Mouse (Mus musculus) natural killer cell, adult 2 months (primary cell): ENCODE data around the gene 2010111I01Rik.

ENCODE experiments used
- DNase-seq, 2 experiments: peaks; one replicate each; pipeline ENCODE4 v3.0.0; 2022; ENCODE audit warnings: low spot score in 2 of 2

2010111I01Rik gene

DNA sequence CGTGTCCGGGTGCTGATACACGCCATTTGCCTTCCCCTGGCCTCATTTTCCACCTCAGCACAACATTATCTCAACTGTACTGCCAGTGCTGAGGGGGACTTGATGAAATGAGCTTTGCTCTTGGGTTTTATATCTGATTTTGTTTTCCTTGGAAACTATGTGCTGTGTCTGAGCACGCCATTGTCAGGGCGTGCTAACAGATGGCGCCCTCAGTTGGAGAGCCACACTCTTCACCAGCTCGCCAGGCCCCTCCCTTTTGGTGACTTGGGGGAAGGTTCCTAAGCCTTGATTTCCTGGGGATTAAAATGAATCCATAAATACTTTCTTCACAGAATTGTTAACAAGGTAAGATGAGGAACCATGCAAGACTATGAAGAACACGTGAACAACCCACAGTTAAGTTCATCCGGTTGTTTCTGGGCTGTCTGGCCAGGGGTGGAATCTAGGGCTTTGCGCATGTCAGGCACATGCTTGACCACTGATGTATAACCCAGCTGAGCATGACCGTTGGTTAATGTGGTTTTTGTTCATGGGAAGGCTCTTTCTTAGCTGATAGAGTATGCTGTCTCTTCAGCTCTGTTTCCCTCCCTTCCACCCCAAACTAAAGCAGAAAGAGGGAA is 321.9 kb downstream of the 2010111I01Rik start:
- no peak for DNase-seq

DNA sequence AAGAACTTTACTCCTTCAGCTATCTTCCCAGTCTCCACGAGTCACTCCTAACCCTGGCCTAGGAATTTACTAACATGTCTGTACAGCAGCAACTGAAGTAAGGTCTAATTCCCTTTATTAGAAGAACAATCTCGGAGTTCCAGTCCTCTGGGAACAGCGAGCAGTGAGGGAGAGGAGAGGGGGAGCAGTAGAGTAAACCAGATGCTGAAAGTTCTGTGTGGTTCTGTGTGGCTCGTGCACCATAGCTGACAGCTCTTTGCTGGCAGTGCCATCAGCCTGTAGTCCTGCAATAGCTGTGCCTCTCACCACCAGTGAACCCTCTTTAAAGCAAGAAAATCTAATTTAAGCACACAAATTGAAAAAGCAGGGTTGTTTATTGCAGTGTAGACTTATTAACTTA is 324.5 kb downstream of the 2010111I01Rik start:
- DNase-seq = no peak

DNA sequence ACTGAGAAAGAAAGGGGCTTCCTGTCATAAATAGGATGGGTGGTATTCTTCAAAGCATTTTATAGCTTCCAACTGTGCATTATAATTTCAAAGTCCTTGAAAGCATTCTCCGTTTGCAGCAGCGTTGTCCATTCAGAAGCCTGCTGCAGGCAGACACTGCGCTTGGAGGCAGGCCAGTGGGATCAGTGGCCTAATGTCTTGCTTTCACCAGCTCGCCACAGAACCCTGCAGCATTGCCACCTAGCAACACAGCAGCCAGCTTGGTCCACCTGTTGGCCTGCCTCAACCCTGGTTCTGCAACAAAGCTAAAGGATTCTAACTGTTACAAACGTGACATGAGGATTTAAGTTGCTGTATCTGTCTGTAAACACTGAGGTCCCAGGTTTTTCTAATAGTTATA is 325.0 kb downstream of the 2010111I01Rik start:
- no peak for DNase-seq

DNA sequence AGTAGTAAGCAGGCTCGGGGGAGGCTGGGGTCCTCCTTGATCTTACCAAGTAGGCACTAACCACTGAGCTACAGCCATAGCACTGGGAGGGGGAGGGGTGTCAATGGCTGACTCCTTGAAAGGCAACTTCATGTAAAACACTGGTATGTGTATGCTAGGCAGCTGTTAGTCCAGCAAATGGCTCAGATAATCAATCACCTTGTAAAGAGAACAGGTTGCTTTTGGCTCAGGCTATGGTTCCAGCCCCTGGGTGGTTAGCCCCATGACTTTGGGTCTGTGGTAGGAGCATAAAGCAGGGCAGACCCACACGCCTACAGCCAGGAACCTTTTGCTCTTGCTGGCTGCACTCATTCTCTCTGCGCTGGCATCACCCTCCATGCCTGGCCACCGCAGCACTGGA is 325.4 kb downstream of the 2010111I01Rik start:
- no peak for DNase-seq

DNA sequence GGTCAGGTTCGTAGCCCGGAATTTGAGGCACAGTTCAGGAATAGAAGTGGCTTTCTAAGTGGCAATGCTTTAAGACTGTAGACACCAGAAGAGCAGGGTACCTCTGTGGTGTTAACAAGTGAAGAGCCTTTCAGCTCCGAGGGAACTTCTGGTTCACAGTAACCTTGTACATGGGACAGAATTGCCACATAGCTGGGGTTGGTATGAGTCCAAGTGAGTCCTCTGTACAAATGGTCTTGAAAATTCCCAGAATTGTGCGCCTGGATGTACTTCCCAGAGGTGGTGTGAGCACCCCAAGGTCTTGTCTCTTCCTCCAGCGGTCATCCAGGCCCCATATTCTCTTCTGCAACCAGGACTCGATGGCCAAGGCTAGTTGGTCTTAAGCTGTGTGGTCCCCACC is 326.3 kb downstream of the 2010111I01Rik start:
- no peak for DNase-seq

DNA sequence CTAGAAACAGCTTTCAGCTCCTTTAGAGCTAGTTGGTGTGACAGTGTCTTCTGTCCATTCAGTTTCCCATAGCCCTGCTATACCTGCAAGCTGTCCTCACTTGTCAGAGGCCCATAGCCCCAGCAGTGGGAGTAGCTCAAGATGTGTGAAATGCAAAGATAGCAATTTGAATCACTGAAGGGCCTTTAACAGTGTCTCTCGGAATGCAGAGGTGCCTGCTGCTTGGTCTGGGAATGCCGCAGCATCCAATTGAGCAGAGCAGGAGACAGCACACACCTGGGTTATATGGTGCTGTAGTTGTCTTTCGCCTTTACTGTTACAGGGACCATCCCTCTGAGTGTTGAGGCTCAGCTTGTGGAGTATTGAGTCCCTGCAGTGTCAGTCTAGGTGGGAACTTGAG is 329.0 kb downstream of the 2010111I01Rik start:
- DNase-seq = no peak

DNA sequence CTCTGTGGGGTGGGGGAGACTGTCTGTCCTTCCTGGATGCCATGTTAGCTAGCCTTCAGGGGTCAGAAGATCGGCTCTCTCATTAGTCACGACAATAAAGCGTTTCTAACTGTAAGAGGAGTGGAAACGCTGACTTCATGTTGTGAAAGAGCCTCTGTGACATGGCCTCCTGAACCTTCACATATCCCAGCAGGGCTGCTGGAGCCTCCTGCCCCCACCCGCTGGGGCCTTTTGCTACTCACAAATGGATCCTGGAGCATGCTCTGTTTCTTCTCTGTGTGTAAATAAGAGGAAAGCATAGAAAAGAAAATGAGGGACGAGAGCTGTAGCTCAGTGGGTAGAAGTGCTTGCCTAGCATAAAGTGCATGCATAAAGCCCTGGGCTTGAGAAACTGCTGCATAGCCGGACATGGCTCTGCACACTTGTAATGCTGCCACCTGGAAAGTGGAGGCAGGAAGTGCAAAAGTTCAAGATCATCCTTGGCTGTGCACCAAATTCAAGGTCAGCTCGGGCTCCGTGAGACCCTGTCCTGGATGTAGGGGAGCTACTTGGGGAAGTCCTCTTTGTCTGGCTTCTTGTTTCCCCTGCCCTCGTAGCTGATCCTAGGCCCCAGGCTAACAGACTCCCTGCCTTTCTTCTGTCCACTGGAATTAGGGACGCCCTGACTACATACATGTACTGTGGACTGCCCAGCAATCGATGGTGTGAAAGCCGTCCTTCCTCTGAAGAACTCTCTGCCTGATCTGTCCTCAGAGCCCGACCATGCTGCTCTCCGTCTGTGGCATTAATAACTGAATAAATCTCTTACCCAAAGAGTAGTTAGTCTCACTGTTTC is 329.9 kb downstream of the 2010111I01Rik start:
- DNase-seq = no peak

DNA sequence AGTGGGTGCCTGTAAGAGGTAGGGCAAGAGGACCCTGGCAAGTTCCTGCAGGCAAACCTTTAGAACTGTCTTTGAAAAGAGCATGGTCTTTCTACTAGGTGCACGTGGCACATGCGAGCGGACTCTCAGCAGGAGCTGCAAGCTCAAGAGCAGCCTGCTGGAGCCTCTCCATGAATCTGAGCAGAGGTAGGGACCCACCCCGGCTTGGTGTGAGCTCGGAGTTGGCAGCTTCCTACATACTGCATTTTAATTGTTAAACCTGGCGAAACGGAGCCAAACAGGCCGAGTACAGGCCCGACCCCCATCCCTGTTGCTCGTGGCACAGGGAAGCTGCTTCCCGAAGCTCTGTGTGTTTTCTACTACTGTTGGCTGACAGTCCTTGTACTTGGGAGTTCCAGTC is 331.6 kb downstream of the 2010111I01Rik start:
- DNase-seq = no peak

DNA sequence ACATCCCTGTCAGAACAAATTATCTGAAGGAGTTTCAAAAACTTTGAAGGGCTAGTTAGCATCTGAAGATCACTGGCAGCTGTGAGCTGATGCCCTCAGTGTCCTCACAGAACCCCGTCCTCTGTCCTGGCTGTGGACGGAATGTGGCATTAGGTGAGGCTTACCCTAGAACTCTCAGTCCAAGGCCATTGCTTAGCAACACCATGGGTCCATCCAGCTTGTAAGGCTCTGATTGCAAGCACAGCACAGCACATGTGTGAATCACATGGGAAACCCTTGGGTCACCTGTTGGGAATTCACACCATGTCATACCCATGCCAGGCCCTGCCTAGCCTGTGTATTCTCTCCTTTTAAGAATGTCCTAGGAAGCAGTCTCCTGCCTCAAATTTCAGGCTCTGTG is 332.3 kb downstream of the 2010111I01Rik start:
- DNase-seq = no peak

DNA sequence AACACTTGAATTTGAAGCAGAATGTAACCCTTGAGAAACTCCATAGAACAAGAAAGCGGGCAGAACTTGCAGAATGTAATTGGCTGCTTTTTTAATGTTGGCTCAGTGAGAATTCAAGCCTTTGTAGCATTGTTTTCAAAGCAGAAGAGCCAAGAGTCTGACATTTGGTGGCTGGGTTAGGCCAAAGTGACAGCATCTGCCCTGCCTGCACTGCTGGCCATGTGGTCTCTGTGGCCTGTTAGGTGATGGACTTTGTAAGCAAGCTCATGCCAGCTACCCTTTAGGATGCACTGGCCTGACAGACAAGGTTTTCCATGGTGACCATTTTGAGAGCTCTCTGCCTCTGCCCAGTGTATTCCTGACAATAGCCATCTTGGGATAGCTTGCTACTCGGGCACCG is 333.2 kb downstream of the 2010111I01Rik start:
- DNase-seq = no peak

DNA sequence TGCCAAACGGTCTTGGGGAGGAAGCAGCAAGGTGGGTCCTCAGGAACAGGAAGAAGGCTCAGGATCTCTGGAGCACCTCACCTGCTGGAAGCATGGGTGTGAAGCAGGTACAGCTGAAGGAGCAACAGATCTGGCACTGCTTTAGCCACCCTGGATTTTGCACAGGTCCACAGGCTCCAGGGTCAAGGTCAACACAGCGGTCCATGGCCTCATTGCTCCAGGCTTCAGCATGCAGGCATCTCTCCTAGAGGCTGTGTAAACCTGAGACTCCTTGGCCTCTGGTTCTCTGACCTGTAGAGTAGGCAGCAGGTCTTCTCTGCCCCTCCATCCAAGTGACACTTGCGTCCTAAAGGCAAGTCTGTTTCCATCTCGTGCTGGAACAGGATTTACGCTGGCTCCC is 334.2 kb downstream of the 2010111I01Rik start:
- DNase-seq = no peak

DNA sequence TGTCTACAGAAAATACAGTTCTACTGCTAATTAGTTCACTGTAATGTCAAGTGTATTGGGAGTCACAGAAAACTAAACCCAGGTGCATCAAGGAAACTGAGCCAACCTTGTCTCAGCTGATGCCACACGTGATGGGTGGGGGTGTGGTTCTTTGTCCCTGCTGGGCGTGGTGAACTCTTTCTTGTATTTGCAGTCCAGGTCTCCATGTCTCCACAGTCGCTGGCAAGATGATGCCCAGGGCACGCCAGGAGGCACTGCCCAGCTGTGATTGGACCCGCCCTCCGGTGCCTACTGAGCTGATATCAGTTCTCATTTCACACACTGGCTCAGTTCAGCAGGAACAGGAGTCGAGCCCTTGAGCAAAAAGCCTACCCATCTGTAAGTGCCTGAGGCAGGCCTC is 336.2 kb downstream of the 2010111I01Rik start:
- DNase-seq = no peak

DNA sequence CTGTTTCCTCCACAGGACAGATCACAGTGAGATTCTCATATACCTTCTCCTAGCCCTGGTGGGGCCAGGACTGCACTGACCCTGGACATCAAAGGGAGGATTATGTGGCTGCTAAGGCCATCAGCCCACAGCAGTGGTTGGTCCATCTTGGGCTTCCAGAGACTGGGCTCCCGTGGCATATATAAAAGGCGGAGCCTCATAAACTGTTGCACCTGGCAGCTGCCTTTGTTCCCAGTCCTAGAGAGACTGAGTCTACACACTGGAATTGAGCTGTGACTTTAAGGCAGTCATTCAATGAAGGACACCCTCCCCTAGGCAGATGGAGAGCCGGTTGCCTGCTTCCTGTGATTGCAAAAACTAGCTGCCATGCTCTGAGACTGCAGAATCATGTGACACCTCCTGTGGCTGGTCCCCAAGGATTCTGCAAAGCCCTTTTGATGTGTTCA is 337.1 kb downstream of the 2010111I01Rik start:
- DNase-seq = no peak

DNA sequence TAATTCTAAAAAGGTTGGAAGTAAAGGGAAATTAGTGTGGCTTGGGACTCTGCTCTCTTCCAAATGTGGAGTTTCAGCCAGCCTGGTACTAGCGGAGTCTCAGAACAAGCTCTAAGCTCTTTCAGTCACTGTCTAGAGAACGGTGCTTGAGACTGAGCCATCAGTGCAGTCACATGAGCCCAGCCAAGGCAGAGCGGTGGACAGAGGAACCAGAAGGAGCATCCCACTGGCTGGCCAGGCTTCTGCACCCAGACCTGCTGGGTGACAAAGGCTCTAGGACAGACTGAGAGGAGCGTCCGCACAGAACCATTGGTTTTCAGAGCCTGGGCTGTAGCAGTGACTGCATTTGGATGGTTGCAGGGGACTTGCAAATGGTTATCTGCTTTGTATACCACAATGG is 337.7 kb downstream of the 2010111I01Rik start:
- no peak for DNase-seq

DNA sequence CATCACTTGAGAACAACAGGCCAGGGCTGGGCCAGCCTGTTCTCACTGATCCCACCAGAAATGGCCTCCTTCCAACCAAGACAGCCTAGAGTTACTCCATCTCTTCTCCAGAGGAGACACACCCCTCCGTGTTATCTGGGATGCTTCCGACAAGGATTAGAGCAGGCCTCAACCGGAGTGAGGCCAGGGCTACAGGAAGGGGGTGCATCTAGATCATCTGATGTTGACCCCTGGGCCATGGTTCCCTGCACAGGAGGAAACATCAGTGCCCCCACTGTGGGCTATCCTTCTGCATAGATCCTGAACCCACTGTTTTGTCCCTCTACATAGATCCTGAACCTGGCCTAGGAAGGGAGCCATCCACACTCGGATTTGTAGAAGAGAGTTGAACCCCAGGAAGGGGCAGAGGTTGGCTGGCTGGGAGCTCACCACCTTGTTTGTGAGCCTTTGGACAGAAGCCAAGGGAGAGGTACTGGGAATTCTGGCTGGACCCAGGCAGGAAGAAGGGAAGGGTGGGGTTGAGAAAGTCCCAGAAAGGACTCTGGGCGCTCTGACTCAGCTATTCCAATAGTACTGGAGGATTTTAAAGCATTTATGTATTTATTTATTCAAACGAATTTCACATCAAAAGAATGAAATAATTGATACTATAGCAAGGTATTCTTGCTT is 339.6 kb downstream of the 2010111I01Rik start:
- DNase-seq = no peak

DNA sequence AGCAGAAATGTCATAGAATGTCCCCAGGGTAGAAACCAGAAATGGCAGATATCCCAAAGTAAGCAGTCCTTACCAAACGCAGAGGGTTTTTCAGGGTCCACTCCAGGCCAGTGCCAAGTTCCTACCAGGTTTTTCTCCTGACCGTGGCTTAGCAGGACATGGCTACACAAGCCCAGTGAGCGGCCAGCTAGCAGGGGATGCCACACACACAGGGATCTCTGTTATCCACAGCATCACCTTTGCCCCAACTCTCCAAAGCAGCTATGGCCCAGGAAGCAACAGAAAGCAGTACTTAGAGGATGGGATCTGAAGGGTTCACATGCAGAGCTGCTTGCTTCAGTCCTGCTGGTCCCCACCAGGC is 340.1 kb downstream of the 2010111I01Rik start:
- DNase-seq = no peak

DNA sequence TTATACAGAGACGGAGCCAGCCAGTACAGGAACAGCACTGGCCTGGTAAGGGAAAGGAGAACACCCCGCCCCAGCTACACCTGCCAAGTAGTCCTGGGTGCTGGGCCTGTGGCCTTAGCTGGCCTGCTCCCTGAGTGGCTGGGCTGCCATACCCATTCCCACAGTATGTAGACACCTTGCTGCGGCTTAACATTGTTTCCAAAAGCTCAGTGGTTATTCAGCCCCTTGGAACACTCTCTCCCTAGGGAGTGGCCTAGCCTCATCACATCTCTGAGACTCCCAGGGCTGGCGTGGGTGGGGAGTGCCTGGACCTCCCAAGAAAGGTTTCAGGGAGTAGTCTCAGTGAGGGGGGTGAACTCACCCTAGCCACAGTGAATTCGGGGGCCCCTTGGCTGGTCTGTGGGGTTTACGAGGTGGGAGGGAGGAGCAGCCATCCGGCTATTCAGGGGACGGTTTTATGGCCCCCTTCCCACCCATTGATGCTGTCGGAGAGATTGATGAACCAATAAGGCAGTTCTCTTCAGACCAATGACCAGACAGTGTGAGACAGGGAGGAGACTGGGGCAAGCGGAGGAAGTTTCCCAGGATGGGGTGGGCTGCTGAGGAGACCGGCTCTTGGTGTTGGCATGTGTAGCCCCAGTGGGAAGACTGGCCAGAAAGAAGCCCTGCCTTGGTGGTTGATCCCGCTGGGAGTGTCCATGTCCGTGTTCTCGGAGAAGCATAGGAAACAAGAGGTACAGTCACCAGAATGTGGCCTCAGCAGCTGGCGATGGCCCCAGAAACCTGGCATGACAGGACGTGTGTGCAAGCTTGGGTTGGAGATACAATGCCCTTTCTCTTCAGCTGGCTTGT is 340.7 kb downstream of the 2010111I01Rik start:
- DNase-seq = no peak

DNA sequence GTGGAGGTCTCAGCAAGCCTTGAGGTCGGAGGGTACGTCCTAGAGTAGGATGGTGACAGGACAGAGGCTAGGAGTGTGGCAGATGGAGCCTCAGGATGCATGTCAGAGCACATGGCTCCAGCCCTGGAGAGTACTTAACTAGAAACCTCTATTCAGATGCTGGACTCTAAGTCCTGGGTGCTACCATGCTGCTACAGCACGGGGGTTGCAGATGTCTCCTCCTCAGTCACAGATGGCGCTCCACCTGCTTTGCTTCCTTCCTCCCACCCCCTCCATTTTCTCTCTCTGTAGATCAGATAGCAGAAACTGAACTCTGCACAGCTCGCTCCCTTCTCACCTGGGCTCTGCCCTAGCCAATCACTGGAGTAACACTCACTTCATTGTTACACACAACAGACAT is 342.1 kb downstream of the 2010111I01Rik start:
- no peak for DNase-seq

DNA sequence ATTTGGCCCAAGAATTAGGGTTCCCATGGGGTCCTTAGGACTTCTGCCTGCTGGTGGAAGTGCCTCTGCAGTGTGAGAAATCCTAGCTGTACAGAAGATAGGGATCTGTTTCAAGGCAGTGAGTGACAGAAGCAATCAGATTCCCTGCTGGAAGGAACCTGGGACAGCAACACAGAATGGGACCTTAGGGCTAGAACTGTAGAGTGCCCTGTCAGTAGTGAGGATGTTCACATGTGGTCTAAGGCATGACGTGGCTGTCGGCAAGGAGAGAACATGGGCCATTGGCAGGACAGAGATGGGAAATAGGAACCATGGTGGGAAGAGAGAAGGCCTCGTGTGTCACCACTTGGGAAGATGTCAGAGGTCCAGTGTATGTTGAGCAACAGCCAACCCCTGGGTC is 344.9 kb downstream of the 2010111I01Rik start:
- no peak for DNase-seq

DNA sequence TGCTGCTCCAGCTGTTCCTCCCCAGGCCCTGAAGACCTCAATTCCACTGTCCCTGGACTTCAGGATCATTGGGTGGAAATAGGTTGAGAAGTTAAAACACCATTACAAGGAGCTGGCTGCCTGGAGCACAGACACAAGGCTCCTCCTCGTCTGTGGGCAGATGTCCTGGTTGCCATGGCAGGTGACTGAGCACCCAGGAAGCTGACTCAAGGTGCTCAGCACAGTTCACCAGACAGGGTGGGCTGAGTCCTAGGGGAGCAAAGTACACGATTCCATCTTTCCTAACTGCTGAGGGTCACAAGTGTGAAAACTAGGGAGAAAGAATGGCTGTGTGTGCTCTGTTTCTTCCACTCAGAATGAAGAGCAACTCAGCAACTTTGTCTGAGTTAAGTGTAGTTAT is 346.5 kb downstream of the 2010111I01Rik start:
- DNase-seq = no peak

DNA sequence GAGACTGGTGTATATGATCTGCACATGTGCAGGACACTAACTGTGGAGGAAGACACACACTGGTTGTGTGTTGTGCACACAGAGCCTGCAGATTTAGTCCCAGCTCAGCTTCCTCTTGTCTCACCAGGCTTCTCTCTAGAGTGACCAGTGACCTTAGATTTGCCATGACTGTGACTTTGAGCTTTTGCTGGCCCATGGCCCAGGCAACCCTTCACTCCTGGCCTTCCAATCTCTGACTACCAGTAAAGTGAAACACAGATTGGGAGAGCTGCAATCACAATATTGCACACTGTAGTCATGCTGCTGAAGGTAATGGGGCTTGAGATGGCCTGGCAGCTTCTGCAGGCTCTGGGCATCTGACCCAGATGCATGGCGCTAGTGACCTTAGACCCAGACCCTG is 348.6 kb downstream of the 2010111I01Rik start:
- no peak for DNase-seq
